Mouse (Mus musculus) brain, embryonic 14.5 days (tissue): ENCODE results near the gene BC016579.

ENCODE experiments used
- CTCF ChIP-seq: fragments of 200-500 bp; IDR thresholded peaks from 2 replicates; pipeline ENCODE4 v1.5.1; 2012; ENCODE audit warnings: inconsistent platforms, mild to moderate bottlenecking, moderate library complexity, borderline replicate concordance; ENCODE audit not compliant: insufficient read depth, insufficient read length; ENCODE audit errors: extremely low read depth
- POLR2A ChIP-seq: fragments of 200-500 bp; IDR thresholded peaks from 2 replicates; pipeline ENCODE4 v1.6.1; 2012; ENCODE audit warnings: mild to moderate bottlenecking, inconsistent platforms, borderline replicate concordance; ENCODE audit not compliant: poor library complexity, insufficient read depth, insufficient read length, severe bottlenecking; ENCODE audit errors: extremely low read depth

- TF ChIP-seq POLR2A (no peak), CTCF (no peak)
Measured at GRCm38 (mm10) chr16:45653009-45653933, 597 bp downstream of the BC016579 start.
